Mouse (Mus musculus) cerebellum, adult 2 months (tissue): ENCODE measurements around the gene 7530416G11Rik.

ENCODE experiments used
- CTCF ChIP-seq: fragments of 200-500 bp; IDR thresholded peaks from 2 replicates; pipeline ENCODE4 v1.5.1; 2011; ENCODE audit warnings: low read depth, mild to moderate bottlenecking, control low read depth, low read length, moderate library complexity, borderline replicate concordance; ENCODE audit not compliant: insufficient read depth
- POLR2A ChIP-seq: fragments of 200-500 bp; IDR thresholded peaks from 2 replicates; pipeline ENCODE4 v1.6.1; 2011; ENCODE audit warnings: low read length, control low read depth, borderline replicate concordance; ENCODE audit not compliant: insufficient read depth

DNA sequence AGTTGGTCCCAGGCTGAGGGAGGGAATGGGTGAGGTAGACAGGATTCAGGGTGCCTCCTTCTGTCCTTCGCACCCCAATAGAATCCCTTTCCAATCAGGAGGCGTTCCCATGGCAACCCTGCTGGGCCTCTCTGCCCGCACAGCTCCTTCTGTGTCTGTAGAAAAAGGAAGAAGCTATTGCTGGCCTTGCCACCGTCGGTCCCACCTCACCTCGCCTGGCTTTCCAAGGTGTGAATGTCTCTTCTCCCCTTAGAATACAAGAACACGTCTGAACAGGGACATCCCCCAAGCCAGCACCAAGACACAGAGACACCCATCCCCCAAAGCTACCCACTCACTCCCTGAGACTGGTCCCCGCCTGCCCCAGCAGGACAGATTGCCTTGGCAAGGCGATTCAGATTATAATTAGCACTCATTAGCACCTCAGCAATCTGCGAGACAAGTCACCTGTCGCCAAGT is 8.8 kb downstream of the 7530416G11Rik start:
- TF ChIP-seq POLR2A (no peak), CTCF (no peak)
